Mouse (Mus musculus) E14TG2a.4 (cell line): ENCODE data around the gene Chst12.

Experiments
- CTCF ChIP-seq: conservative IDR thresholded peaks from 2 replicates; pipeline ENCODE4 v1.5.1; 2014; ENCODE audit warnings: low read length
- POU5F1 ChIP-seq: IDR thresholded peaks from 2 replicates; pipeline ENCODE4 v1.6.1; 2014; ENCODE audit warnings: low read length, borderline replicate concordance

- TF ChIP-seq CTCF = no peak
- no peak for TF ChIP-seq POU5F1
These were observed 3.9 kb downstream of the Chst12 start for GRCm38 (mm10) chr5:140509204-140509603.
